Mouse (Mus musculus): ENCODE measurements around the gene Gmds.

Gene Gmds

DNA sequence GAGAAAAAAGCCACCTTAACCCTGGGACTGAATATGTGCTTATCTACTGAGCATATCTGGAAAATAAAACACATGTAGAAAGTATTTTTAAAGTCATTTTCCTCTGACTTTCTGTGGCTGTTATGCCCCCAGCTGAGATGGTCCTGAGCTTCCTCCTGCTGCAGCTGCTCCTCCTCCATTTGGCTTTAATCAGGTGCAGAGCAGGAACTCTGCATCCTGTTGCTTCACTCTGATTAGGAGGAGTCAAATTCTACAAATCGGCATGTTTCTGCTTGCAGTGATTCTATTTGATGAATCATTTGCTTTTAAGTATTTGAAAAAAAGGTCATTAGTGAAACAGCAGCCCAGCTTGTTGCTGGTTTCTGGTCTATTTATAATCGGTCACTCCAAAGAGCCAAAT lies 177.0 kb downstream of the Gmds start:
- DNase-seq (ENCODE audit: low spot score), result no peak

DNA sequence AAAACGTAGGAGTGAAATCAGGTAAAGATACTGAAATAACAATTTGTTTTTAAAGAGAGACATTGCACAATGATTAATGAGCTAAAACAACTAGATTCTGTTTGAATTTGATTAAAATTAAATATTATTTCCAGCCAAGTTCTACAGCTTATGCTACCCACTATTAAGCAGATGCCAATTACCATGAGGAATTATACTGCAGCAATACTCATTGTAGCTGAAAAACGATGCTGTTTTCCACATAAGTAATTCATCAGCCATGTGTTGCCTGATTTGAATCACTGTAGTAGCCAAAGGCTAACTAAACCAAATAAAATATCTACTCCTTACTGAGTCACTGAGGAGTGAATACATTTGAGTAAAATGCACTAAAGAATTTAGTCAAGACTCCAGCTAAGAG lies 180.3 kb downstream of the Gmds start:
- no peak for DNase-seq (ENCODE audit: low spot score)

DNA sequence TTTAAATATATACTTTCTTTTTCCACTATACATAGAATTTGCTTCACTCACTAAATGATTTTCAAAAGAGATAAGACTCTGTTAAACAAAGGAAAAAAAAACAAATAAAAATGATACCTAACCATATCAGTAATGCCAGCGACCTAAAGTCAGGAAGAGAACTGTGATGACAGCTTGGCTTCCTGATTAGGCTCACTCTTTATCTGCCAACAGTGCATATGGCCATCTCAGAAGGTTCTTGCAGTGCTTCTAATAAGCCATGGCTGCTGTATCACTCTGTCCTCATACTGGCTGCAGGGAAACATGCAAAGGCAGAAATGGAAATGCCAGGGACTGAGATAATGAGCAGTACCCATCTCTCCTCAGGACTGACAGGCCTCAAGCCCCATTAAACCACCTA lies 192.6 kb downstream of the Gmds start:
- DNase-seq (ENCODE audit: low spot score), result no peak

DNA sequence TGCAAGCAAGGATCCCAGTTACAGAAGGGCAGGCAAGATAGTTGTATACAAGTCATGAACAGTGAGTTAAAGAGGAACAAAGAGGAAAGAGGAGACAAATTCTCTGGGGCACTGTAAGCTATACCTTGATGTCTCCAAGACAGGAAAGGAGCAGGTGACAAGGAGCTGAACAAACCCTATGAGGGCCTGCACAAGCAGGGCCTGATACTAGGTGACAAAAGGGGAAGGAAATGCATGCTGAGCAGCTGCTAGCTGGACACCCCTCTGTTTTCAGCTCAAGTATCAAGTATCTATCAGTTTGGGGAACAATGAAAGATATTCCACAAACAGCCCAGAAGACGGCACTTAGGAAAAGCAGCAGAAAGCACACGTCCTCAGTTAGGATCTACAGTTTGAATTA lies 193.4 kb downstream of the Gmds start:
- DNase-seq (ENCODE audit: low spot score), result no peak

DNA sequence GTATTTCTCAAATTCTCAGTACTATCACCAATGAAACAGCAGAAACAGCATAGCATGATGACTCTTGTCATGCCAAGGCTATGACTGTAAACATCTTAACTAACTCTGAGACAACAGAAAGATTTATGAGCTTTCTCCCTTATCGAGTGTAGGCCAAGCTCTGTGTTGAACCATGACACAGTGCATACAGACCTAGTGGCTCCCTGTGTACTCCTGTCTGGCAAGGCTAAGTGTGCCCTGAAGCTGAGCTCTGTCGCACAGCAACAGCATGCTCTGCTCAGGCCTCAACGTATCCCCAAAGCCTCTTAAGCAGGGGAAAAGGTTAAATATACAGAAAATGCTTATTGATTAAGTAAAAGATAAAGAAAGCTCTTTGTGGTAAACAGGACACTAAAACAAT lies 194.9 kb downstream of the Gmds start:
- DNase-seq (ENCODE audit: low spot score), result no peak

DNA sequence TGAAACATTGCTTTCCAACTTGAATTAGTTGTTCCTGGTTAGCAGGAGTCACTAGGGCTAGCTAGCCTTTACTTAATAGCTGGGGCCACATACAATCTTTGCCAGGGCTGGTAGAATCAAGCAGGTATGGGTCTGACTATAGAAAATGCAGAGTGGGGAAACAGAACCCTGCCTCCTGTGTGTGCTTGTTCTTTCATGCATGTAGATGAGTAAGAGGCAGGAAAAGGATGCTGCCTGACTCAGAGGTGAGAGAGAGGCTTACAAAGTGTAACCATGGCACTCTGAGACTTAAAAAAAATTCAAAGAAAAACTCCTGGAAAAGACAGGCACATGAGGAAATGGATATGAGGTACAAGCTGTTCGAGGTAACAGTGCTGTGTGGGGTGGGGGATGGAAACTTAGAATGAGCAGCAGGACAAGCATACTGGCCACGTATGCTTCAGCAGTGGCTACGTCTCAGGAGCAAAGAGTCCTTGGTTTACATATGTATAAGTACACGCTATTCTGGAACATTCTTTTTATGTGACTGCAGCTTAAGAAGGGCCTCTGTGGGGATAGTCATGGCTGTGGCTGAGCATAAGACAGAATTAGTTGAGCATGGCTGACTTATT lies 203.8 kb downstream of the Gmds start:
- DNase-seq (ENCODE audit: low spot score), result no peak

DNA sequence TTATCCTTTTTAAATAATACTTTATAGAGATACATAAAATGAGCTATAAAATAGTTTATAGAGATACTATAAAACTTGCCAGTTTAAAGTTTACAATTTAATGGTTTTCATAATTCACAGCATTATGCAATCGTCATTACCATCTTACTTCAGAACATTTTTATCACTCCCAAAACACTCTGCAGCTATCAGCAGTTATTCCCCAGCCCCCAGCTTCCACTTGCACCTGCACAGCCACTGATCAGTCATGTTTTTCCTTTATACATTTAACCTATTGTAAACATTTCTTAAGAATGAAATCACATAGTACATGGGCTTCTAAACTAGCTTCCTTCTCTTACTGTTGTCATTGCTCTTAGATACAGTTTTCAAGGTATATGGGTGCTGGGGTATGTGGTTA lies 208.6 kb downstream of the Gmds start:
- no peak for DNase-seq (ENCODE audit: low spot score)

DNA sequence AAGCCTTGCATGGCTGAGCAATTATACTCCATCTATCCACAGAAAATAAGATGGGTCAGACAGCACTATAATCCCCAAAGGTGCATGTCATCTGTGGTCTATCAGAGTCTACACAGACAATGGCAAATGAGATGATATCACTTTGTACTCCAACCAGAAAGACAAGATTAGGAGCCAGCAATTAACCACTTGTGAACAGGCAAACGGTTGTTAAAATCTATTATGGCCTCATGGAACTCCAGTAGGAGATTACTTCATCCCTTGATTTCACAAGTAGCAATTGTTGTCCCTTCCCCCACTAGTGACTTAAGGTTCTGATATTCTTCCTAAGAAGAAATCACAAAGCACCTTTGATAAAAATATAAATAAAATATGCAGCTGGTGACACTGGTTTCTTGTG lies 220.2 kb downstream of the Gmds start:
- DNase-seq (ENCODE audit: low spot score), result no peak

DNA sequence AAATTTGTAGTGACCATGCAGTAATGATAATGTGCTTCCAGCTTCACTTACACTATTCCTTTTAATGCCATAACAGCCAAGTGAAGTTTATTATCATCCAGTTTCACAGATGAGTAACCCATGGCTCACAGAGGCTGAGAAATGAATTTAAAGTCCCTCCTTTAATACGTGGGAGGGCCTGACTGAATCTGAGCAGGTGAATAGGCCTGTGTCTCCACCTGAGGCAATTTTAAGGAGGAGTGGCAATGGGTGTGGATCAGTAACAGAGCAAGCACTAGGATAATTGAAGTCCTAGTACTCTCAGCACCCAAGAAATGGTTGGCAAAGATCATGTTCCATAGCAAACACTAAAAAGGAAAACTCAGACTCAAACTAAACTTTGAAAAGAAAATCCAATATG lies 223.1 kb downstream of the Gmds start:
- DNase-seq (ENCODE audit: low spot score), result no peak

DNA sequence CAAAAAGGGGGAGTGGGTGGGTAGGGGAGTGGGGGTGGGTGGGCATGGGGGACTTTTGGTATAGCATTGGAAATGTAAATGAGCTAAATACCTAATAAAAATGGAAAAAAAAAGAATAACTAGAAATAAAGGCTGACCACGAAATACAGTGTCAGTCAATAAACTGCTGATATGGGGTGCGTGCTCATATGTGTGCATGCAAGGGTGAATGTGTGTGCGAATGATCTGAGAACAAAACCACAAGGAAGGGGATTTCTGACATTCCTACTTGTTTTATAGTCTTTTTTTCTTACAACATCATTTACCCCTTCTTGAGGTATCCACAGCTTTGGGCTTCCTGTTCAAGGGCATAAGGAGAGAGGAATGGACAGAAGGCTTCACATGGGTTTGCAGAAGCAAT lies 224.7 kb downstream of the Gmds start:
- no peak for DNase-seq (ENCODE audit: low spot score)

DNA sequence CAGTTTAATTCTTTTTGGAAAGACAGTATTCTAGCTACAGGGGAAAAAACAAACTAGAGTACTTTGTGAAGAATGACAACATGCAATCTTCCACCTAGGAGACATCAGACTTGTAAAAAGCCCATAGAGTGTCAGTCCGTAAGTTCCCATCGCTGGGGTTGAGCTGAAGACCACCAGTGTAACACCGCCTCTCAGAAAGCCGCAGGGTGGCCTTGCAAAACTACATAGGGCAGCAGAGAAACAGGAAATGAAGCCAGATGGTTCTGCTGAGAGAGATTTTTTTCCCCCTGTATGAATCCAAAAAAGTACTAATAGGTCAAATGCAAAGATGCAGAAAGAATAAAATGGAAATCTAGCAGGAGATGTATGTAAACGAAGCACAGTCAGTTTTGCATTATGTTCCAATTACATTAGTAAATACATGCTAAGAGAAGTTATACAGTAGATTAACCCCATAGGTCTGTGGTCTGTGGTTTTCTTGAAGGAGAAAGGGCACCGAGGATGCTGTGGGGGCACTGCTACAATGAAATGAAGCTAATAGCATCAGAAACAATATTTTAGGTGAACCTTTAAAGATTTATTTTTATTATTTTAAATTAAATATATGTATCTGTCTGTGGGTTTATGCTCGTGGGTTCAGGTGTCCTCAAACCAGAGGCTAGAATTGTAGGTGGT lies 250.1 kb downstream of the Gmds start:
- no peak for DNase-seq (ENCODE audit: low spot score)

DNA sequence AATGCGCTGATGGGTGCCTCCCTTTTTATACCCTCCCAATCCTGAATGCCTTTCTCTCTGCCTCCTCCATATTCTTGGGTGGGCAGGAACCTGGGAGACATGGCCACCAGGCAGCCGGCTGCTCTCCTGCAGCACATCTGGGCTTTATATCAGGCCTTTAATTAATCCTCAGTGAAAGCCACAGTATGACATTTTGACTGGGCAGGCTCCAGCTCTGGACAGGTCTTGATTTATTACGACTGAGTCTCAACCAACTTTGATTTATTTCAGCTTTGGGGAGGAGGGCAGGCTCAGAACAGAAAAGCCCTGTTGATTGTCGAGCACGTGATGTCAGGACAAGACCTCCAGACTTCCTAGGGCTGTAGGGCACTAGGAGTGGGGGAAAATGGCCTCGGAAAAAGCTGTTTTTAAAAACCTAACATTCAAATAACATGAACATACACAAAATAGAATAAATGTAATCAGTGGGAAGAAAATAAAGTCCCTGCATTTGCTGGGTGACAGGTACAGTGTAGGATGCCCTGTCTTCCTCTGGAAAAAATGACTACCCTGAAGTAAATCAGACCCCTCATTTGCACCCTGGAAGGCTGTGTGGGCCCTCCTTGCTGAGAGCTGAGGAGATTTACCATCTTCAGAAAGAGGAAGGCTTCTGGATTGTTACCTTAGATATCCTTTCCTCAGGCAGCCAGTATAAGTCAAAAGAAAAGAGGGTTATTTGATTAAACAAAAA lies 257.9 kb downstream of the Gmds start:
- DNase-seq (ENCODE audit: low spot score), result no peak

DNA sequence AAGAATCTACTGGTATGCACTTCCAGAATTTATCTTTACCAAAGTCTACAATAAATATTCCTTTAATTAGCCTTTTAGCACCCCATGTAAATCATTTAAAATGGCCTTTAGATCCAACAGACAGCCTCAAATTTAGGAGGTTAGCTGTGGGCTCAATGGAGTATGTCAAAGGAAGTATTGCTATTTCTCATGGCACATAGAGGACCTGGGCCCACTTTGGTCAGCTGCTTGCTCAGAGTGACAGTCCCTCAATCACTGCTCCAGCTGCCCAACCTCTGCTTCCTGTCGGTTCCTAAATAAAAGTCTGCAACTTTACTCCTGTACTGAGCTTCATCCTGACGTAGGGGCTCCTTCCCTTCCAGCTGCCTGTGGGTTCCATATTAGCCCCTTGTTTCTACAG lies 264.9 kb downstream of the Gmds start:
- DNase-seq (ENCODE audit: low spot score), result no peak

DNA sequence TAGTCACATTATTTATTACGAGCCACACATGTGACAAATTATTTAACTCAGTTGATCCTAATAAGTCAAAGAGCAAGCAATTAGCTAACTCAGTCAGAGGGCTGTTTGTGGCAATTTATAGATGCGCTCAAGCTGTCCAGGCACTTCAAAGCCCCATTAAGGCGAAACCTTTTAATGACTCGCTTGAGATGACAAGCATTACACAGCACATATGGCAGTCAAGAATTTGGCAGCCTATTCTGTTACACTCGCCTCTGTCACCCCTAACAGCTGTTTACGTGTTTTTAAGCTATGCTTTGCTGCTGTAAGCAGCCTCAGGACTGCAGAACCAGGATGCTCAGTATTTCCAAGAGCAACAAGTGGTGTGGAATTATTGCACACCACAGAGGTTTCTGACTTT lies 283.2 kb downstream of the Gmds start:
- DNase-seq (ENCODE audit: low spot score), result no peak

DNA sequence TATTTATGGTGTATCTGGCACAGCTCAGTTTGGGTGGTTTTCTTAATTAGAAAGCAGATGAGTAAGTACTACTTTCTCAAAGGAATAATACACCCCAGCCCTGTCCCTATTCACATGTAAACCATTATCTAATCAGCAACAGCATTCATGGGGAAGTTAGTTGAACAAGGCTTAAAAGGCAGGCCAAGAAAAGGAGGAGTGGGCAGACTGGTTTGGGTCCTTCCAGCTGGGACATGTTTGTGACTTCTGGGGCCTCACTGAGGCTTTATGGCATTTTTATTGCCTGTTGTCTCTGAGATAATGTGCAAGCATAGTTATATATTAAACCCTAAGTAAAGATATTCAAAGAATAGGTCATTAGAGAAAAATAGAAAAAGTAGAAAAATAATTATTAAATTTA lies 285.0 kb downstream of the Gmds start:
- no peak for DNase-seq (ENCODE audit: low spot score)

DNA sequence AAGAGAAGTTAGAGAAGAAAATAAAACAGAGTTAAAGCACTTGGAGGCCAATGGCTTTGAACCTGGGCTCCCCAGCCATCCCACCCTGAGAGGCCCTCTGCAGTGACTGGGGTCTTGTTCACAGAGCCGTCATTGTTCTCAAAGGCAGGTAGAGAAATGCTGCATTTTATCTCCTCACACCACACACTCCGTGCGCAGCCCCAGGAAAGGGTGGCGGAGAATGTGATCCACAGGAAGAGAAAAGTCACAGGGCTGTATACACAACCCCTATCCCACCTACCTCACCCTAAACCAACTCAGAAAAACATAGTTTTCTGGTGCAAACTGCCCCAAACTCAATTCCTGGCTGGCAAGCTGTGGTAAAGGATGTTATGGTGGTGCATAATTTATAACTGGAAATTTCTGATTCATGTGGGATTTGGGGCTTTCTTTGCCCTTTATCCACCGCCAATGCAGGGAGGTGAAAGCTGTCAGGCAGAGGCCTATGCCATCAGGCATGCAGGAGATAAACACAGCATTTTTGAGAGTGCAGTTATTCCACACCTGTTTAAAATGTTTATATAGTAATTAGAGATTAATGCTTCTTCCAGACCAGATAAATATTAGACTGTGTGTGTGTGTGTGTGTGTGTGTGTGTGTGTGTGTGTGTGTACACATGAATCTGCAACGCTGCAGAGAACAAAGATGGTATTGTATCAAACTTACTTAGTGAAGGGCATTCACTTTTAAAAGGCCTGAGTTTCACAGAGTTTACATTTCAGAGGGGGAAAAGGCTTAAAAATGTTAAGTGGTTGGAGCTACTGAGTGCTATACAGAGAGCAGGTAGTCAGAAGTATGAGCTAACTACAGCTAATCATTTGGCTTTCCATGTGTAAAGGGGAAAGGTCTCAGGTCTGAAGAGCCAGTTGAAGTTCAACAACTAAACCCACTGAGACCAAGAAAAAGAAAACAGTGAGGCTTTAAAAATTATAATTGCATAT lies 290.3 kb downstream of the Gmds start:
- DNase-seq (ENCODE audit: low spot score), result no peak

DNA sequence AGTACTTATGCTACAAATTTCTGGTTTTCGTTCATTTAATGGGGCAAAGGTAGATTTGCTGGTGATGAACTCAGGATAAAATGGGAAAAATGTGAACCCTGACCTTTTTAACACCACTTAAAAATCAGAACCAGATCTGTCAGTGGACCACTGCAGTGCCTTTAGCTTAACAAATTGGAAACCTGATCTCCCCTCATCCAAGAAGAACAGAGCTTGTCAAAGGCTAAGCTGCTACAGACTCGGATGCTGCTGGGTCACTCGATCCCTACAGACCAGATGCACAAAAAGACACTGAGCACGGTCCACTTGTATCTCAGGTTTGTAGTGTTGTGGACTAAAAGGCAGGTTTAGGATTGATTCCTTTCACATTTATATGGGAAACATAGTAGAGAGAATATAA lies 291.6 kb downstream of the Gmds start:
- no peak for DNase-seq (ENCODE audit: low spot score)

DNA sequence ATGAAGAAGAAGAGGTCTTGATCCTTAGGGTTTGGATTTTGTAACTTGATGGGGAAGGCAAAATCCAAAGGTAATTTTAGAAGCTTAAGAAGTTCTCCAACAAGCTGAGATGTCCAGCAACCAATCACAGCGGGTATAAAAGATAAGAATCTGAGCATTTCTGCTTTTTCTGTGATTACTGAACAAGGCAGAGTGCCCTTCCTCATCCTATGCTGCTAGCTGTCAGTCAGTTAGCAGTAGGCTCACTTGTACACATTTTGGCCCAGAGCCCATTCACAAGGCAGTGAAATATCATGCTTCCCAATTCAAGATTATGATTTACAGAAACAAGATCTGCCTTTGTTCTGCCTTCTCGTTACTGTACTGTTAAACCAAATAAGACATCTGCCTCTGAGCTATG lies 295.8 kb downstream of the Gmds start:
- no peak for DNase-seq (ENCODE audit: low spot score)

DNA sequence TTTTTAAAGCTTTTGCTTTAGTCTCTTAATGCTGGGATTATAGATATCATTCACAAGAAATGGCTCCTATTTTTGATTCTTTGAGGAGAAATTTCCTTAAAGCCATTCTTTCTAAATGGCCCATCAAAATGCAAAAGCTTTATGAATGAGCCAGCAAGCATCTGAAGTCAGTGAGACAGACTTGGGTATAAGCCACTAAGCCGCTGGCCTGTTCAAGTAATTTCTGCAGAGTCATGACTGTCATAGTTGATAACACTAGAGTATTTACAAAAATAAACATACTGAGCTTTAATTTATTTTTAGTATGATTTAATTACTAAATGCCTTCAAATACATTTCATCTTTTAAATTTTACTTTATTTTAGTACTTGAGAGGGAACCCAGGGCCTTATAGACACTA lies 297.7 kb downstream of the Gmds start:
- no peak for DNase-seq (ENCODE audit: low spot score)

DNA sequence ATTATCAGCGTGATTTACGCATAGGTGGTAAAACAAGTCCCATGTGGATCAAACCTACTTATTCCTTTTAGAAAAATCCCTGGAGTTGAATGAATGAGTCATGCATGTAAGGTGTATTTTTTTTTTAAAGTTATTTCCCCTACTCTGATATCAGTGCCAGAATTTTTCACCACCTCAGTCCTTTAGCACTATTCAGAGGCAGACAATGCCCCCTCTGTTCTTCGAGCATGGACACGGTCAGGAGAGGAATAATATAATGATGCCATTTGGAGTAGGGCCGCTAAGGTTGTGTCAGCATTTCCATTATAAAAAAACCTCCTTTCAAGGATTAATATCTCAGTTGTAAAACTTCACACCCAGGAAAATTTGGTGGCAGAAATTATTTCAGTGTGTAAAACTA lies 301.6 kb downstream of the Gmds start:
- no peak for DNase-seq (ENCODE audit: low spot score)

DNA sequence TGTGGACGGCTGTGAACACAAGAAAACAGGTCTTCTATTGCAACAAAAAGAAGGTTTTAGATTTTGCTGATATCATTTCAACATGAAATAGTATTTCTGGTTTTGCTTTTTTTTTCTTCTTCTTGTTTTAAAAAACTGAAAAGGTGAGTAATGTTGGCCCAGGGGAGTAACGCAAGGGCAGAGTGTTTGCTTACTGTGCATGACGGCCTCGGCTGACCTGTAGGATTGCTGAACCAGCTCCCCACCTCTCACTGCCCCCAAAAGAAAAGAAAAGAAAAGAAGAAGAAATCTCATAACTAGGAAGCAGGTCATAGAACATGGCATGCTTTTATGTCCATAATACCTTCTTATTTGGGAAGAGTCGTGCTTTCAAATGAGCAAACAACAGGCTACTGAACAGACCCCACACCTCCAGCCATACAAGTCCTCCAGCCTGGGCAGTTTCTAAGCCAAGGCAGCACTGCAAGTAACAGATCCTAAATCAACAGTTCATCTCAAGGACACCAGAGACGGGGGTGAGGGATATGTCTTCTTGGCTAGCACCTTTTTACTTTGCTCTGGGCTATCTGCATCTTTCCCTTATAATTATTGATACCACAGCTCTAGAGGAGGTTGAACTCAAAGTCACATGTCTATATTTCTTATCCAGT lies 303.6 kb downstream of the Gmds start:
- DNase-seq (ENCODE audit: low spot score), result no peak

DNA sequence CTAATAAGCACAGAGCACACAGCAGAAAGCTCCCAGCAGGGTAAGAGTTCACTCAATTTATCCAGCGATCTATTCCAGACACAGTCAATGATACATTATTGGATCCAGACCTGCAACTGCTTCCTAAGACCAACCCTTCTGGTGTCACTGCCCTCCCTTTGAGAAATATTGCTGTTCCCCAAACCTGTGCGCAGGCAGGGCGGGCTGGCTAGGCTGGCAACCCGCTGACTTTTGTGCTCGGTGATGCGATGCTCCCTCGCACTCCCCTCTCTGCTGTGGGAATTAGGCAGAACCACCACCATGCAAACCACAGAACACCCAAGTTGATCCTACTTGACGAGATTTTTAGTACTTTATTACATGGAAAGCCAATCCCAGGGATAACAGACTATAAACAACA lies 304.4 kb downstream of the Gmds start:
- no peak for DNase-seq (ENCODE audit: low spot score)
